Mouse (Mus musculus): ENCODE measurements at regions not wholly inside any gene's neighbourhood (a gene's known extent, or its start where the extent isn't known, plus 50 kb on each side); places are given as distances from the start of the nearest gene placed in this dataset.

DNA sequence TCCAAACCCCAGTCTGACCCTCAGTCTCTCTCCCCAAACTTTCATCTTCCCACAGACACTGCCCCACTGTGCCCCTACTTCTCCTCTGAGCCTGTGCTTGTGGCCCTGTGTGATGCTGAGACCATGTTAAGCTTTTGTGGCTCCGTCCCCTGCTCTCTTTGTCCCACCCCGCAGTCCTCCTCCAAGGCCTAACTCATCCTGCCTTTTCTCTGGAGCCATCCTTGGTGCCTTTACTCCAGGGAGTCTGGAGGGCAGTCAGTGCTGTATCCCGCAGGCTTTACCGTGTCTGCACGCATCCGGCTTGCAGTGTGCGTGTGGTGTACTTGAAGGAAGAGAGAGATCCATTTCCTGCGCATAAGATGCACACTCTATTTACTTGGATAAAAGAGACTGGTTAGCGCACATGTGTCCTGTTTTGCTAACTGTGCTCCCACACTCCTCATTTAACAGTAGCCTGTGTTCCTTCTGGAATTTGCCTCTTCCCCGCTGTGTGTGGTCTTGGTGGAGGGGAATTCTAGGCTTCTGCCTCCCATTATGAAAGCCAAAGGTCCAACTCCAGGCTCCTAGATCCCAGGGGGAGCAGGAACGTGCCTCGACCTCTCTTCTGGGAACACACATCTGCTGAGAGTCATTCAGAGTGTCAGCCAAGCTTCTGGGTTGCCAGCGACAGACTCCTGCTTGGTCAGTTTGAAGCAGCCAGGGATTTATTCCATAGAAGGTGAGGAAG, 230.5 kb upstream of the Zmiz1 start:
- Histone ChIP-seq H3K36me3 (ENCODE audit: control insufficient read depth, insufficient read depth) (no peaks in the 10 kb centered on the region), H3K9me3 (replicated peaks; ENCODE audit: control insufficient read depth, low read length) (no peaks in the 10 kb centered on the region), H3K4me3 (ENCODE audit: low read depth, low read length) (no peak overlapping the region), H3K4me2 (ENCODE audit: low read depth, low read length) (no peak overlapping the region), H3K4me1 (ENCODE audit: control insufficient read depth, low read depth, low read length) (peaks cover 2% of the 10 kb centered on the region), H3K9ac (ENCODE audit: low read depth, low read length) (no peak overlapping the region), H3K27me3 (ENCODE audit: control insufficient read depth, insufficient read depth, low read depth, low read length) (no peaks in the 10 kb centered on the region), H3K27ac (ENCODE audit: low read length) (no peak overlapping the region)
- ATAC-seq (ENCODE audit: low read depth): no peak
- 70% methylated on average over 13 of the region's 13 CpGs for WGBS (ENCODE audit: insufficient replicate concordance)

DNA sequence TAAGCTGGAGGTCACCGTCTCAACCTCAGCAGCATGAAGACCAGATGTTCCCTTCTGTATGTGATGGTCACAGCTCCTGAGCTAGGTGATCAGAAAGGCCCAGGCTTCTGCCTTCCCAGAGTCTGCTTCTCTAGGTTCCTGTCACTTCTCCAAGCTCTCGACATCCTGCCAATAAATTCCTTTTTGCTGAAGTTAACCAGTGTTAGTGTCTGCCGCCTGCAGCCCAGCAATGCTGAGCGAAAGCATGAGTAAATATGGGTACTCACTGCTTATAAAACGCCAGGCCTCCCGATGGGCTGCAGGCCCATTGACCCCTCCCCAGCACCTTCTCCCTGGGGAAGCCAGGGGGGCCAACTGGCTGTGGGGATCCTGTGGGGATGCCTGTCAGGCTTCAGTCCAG, 229.4 kb upstream of the Zmiz1 start:
- Histone ChIP-seq H3K4me2 (ENCODE audit: low read depth, low read length) (no peak overlapping the region), H3K4me1 (ENCODE audit: control insufficient read depth, low read depth, low read length) (peaks cover 2% of the 10 kb centered on the region), H3K9me3 (replicated peaks; ENCODE audit: control insufficient read depth, low read length) (no peaks in the 10 kb centered on the region), H3K27ac (ENCODE audit: low read length) (no peak overlapping the region), H3K36me3 (ENCODE audit: control insufficient read depth, insufficient read depth) (no peaks in the 10 kb centered on the region), H3K27me3 (ENCODE audit: control insufficient read depth, insufficient read depth, low read depth, low read length) (no peaks in the 10 kb centered on the region), H3K4me3 (ENCODE audit: low read depth, low read length) (no peak overlapping the region), H3K9ac (ENCODE audit: low read depth, low read length) (no peak overlapping the region)
- ATAC-seq (ENCODE audit: low read depth): no peak
- 44% methylated on average over 6 of the region's 6 CpGs for WGBS (ENCODE audit: insufficient replicate concordance)

DNA sequence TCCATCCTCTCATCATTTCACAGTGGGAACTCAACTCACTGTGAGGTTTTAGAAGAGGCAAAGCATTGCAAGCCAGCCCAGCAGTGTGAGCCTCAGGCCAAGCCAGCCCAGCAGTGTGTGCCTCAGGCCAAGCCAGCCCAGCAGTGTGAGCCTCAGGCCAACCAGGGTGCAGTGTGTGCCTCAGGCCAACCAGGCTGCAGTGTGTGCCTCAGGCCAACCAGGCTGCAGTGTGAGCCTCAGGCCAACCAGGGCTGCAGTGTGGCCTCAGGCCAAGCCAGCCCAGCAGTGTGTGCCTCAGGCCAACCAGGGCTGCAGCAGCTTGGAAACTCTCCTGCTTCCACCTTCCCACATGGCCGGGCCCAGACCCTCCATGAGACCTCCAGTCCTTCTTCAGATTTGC, 227.1 kb upstream of the Zmiz1 start:
- H3K4me2 ChIP-seq (ENCODE audit: low read depth, low read length): no peak overlapping the region
- no peaks in the 10 kb centered on the region for H3K36me3 ChIP-seq (ENCODE audit: control insufficient read depth, insufficient read depth)
- H3K27me3 ChIP-seq (ENCODE audit: control insufficient read depth, insufficient read depth, low read depth, low read length): no peaks in the 10 kb centered on the region
- H3K4me3 ChIP-seq (ENCODE audit: low read depth, low read length): no peak overlapping the region
- H3K27ac ChIP-seq (ENCODE audit: low read length): no peak overlapping the region
- peaks cover 2% of the 10 kb centered on the region for H3K4me1 ChIP-seq (ENCODE audit: control insufficient read depth, low read depth, low read length)
- ATAC-seq (ENCODE audit: low read depth): peak; percentile 82
- no peaks in the 10 kb centered on the region for H3K9me3 ChIP-seq (replicated peaks; ENCODE audit: control insufficient read depth, low read length)
- 40% methylated on average over 1 of the region's 1 CpGs for whole genome bisulfite sequencing (ENCODE audit: insufficient replicate concordance)
- no peak overlapping the region for H3K9ac ChIP-seq (ENCODE audit: low read depth, low read length)

DNA sequence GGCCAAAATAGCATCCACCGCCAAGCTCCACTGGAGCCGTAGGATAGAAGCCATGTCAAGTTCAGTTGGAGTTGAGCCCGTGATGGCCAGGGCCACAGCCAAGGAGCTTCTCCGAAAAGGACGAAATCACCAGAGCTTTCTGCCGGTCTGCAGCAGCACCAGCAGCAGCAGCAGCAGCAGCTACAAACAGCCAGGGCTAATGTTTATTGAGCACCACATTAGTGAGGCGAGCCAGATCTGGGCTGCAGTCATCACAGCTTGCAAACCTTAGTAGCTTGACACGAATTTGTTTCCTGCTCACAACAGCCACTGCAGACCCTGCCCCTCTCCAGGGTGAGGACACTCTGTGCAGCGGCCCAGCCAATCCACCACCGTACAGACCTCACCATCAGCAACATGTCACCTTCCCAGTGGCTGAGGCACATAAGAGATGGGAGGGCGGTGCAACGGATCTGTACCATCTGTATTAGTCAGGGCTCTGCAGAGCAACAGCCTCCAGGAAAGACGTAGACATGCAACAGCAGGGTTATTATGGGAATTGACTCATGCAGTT, 222.5 kb upstream of the Zmiz1 start:
- Histone ChIP-seq H3K4me3 (ENCODE audit: low read depth, low read length) (no peak overlapping the region), H3K4me1 (ENCODE audit: control insufficient read depth, low read depth, low read length) (no peaks in the 10 kb centered on the region), H3K9me3 (replicated peaks; ENCODE audit: control insufficient read depth, low read length) (no peaks in the 10 kb centered on the region), H3K27ac (ENCODE audit: low read length) (no peak overlapping the region), H3K9ac (ENCODE audit: low read depth, low read length) (no peak overlapping the region), H3K27me3 (ENCODE audit: control insufficient read depth, insufficient read depth, low read depth, low read length) (no peaks in the 10 kb centered on the region), H3K4me2 (ENCODE audit: low read depth, low read length) (no peak overlapping the region), H3K36me3 (ENCODE audit: control insufficient read depth, insufficient read depth) (no peaks in the 10 kb centered on the region)
- 61% methylated on average over 13 of the region's 13 CpGs for WGBS (ENCODE audit: insufficient replicate concordance)
- no peak for ATAC-seq (ENCODE audit: low read depth)

DNA sequence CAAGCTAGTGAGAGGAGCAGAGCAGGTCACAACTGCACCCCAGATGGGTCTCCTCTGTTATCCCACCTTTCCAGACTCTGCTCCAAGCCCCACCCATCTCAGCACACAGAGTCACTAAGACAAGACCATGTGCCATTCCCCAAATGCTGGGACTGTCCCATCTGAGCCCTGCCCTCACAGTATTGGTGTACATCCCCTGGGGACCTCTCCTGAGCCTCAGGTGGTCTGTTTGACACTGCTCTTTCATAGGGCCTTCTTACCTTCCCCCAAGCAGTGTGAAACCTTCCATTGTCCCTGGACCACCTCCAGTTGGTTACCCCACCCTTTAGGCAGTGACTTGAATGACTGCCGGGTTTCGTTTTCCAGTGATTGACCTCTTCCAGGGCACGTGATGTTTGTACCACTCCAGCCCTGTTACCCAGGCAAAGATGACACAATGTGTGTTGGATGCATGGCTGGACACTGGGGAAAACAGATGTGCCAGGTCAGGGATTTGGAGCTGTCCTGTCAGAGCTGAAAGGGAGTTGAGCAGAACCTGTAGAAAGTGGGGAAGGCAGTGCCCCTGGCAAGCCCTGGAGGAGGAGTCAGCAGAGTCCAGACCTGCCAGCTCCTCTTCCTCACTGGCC, 219.5 kb upstream of the Zmiz1 start:
- H3K36me3 ChIP-seq (ENCODE audit: control insufficient read depth, insufficient read depth): no peaks in the 10 kb centered on the region
- ATAC-seq (ENCODE audit: low read depth): no peak
- no peak overlapping the region for H3K27ac ChIP-seq (ENCODE audit: low read length)
- H3K4me3 ChIP-seq (ENCODE audit: low read depth, low read length): no peak overlapping the region
- no peak overlapping the region for H3K9ac ChIP-seq (ENCODE audit: low read depth, low read length)
- H3K9me3 ChIP-seq (replicated peaks; ENCODE audit: control insufficient read depth, low read length): no peaks in the 10 kb centered on the region
- H3K4me1 ChIP-seq (ENCODE audit: control insufficient read depth, low read depth, low read length): no peaks in the 10 kb centered on the region
- 58% methylated on average over 3 of the region's 3 CpGs for WGBS (ENCODE audit: insufficient replicate concordance)
- H3K4me2 ChIP-seq (ENCODE audit: low read depth, low read length): no peak overlapping the region
- H3K27me3 ChIP-seq (ENCODE audit: control insufficient read depth, insufficient read depth, low read depth, low read length): no peaks in the 10 kb centered on the region

DNA sequence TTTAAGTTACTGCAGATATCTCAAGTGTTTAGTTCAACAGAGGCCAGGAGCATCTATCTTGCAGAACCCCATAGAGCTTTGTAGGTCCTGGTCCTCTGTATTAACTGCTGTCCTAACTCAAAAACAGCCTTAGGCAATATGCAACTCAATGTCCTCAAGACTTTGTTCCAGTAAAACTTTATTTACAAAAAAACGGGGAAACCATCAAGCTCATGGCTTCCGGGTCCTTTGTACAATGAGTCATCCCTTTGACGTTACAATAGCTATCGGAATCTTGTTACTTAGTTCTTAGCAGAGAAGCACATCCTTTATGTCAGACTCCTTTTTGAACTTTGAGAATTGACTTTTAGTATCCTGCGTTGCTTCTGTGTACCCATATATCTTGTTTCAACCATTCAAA, 216.2 kb upstream of the Zmiz1 start:
- no peak for ATAC-seq (ENCODE audit: low read depth)
- Histone ChIP-seq H3K9ac (ENCODE audit: low read depth, low read length) (no peak overlapping the region), H3K27me3 (ENCODE audit: control insufficient read depth, insufficient read depth, low read depth, low read length) (no peaks in the 10 kb centered on the region), H3K4me2 (ENCODE audit: low read depth, low read length) (no peak overlapping the region), H3K36me3 (ENCODE audit: control insufficient read depth, insufficient read depth) (no peaks in the 10 kb centered on the region), H3K9me3 (replicated peaks; ENCODE audit: control insufficient read depth, low read length) (no peaks in the 10 kb centered on the region), H3K27ac (ENCODE audit: low read length) (no peak overlapping the region), H3K4me1 (ENCODE audit: control insufficient read depth, low read depth, low read length) (no peaks in the 10 kb centered on the region), H3K4me3 (ENCODE audit: low read depth, low read length) (no peak overlapping the region)
- WGBS (ENCODE audit: insufficient replicate concordance): 60% methylated on average over 5 of the region's 5 CpGs

DNA sequence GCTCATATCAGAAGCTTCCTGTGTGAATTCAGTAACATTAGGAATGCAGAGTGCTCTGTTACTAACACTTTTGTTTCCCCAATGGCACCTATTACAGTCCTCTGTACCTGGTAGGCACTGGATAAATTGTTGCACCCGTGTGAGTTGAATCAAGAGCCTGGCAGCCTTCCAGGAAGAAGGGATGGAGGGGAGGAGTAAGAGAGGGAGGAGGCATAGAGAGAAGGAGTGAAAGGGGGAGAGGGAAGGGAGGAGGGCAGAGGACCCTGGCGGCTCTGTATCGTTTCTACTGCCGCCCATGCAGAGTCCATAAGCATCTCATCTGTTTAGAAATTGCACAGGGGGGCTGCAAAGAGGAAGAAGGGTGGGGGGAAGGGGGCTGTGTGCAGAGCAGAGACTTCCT, 215.7 kb upstream of the Zmiz1 start:
- Histone ChIP-seq H3K27me3 (ENCODE audit: control insufficient read depth, insufficient read depth, low read depth, low read length) (no peaks in the 10 kb centered on the region), H3K4me1 (ENCODE audit: control insufficient read depth, low read depth, low read length) (no peaks in the 10 kb centered on the region), H3K4me3 (ENCODE audit: low read depth, low read length) (no peak overlapping the region), H3K27ac (ENCODE audit: low read length) (no peak overlapping the region), H3K4me2 (ENCODE audit: low read depth, low read length) (no peak overlapping the region), H3K9ac (ENCODE audit: low read depth, low read length) (no peak overlapping the region), H3K36me3 (ENCODE audit: control insufficient read depth, insufficient read depth) (no peaks in the 10 kb centered on the region), H3K9me3 (replicated peaks; ENCODE audit: control insufficient read depth, low read length) (no peaks in the 10 kb centered on the region)
- no peak for ATAC-seq (ENCODE audit: low read depth)
- 28% methylated on average over 4 of the region's 4 CpGs for WGBS (ENCODE audit: insufficient replicate concordance)

DNA sequence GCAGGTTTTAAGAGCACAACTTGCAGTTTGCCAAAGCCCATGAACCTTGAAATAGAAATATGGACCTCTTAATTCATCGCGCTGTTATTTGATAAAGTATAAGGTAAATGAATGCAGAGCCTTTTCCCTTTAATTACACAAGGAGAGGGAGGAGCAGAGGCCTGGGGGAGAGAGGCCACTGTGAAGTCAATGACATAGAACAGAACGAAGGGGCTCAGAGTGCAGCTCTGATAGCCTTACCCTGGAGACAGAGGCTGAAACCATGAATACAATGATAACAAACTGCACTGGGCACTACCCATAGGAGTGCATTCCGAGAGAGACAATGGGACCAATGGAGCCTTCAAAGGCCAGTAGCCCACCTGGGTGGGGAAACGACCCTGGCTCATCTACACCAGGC, 215.3 kb upstream of the Zmiz1 start:
- Histone ChIP-seq H3K4me1 (ENCODE audit: control insufficient read depth, low read depth, low read length) (no peaks in the 10 kb centered on the region), H3K27ac (ENCODE audit: low read length) (no peak overlapping the region), H3K4me3 (ENCODE audit: low read depth, low read length) (no peak overlapping the region), H3K9ac (ENCODE audit: low read depth, low read length) (no peak overlapping the region), H3K4me2 (ENCODE audit: low read depth, low read length) (no peak overlapping the region), H3K36me3 (ENCODE audit: control insufficient read depth, insufficient read depth) (no peaks in the 10 kb centered on the region), H3K27me3 (ENCODE audit: control insufficient read depth, insufficient read depth, low read depth, low read length) (no peaks in the 10 kb centered on the region), H3K9me3 (replicated peaks; ENCODE audit: control insufficient read depth, low read length) (no peaks in the 10 kb centered on the region)
- 58% methylated on average over 5 of the region's 5 CpGs for WGBS (ENCODE audit: insufficient replicate concordance)
- ATAC-seq (ENCODE audit: low read depth): no peak

DNA sequence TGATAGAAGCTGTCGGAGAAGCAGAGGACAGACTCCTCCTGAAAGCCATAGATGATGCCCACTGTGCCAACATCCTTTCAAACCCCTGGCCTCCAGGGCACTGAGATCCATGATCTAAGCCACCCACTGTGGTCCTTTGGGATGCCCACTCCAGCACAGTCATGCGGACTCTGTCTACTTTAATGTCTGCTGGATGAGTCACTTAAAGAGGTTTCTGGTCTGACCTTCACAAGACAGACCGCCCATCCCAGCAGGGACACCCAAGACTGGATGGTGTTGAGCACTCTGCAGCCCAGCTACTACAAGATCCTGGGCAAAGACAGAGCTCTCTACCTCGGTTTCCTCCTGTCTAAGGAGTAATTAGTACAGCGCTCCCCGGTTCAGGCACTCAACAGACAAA, 214.1 kb upstream of the Zmiz1 start:
- H3K27ac ChIP-seq (ENCODE audit: low read length): no peak overlapping the region
- no peaks in the 10 kb centered on the region for H3K36me3 ChIP-seq (ENCODE audit: control insufficient read depth, insufficient read depth)
- WGBS (ENCODE audit: insufficient replicate concordance): 72% methylated on average over 6 of the region's 6 CpGs
- H3K4me2 ChIP-seq (ENCODE audit: low read depth, low read length): no peak overlapping the region
- H3K4me1 ChIP-seq (ENCODE audit: control insufficient read depth, low read depth, low read length): no peaks in the 10 kb centered on the region
- no peak overlapping the region for H3K9ac ChIP-seq (ENCODE audit: low read depth, low read length)
- H3K4me3 ChIP-seq (ENCODE audit: low read depth, low read length): no peak overlapping the region
- H3K9me3 ChIP-seq (replicated peaks; ENCODE audit: control insufficient read depth, low read length): no peaks in the 10 kb centered on the region
- no peaks in the 10 kb centered on the region for H3K27me3 ChIP-seq (ENCODE audit: control insufficient read depth, insufficient read depth, low read depth, low read length)
- ATAC-seq (ENCODE audit: low read depth): no peak
